Mouse (Mus musculus) left cerebral cortex, adult 18-20 months (tissue): ENCODE results near the gene Ppp2r2c. TPM values are rescaled to one million over a fixed set of nuclear protein-coding genes. Genes with fewer than 3 reads are reported as not detected.

Experiments
- DNase-seq, 2 experiments: peaks; one replicate each; pipeline ENCODE4 v3.0.0; 2021 to 2022; ENCODE audit warnings: low spot score in 2 of 2, mixed read lengths in 1 of 2
- total RNA-seq, 2 experiments: library from RNA; stranded (reverse); gene quantifications; 2 replicates each; pipeline ENCODE4 v1.2.3; 2021

Gene Ppp2r2c
- total RNA-seq, 2 experiments from 2014 or later, result 444 to 453 TPM

- peak; percentile 76 to 84 for DNase-seq
These were observed 1.4 kb downstream of the Ppp2r2c start for GRCm38 (mm10) chr5:36869578-36870236.

- DNase-seq, result no peak
These were observed 2.6 kb downstream of the Ppp2r2c start for GRCm38 (mm10) chr5:36870916-36871315.

DNA sequence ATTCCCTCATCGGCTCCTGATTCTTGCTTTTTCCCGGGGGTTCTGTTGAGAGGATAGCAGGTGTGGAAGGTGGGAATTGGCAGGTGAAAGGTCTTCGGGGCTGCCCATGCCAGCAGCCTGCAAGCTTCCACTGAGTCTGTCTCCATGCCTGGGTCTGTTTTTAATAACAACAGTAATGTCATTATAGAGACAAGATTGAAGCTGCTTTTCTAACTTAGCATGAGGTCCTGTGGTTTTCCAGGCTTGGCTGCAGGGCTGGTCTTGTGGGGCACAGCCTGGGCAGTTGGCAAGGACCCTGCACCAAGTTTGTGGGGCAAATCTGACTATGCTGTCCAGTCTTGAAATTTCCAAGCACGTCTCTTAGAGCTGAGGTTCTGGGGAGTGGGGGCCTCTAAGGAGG lies 7.6 kb downstream of the Ppp2r2c start:
- no peak for DNase-seq

DNA sequence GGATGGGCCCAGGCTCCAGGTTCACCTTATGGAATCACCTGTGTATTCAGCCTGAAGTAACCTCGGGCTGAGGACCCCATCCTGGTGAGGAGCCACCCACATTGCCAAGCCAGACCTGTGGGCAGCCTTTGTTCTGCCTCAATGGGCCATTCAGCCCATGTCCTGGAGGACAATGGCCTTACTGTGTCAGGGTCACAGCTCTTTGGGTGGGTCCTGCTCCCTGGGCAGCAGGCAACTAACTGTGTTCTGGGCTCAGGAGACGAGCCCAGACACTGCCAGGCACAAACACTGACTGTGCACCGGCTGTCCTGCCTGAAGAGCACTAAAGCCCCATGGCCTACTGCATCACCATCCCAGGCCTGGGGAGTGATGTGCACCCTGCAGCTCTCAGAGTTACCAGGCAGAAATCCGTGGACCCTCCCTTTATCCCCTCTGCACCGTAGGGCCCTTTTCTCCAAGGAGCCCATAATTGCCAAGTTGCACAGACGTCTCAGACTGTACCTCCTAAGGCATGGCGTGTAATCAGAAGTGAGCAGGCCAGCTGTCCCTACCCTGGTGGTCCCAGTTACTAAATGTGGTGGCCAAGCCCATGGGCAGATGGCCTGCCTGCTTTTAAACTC lies 8.6 kb downstream of the Ppp2r2c start:
- DNase-seq, result no peak

DNA sequence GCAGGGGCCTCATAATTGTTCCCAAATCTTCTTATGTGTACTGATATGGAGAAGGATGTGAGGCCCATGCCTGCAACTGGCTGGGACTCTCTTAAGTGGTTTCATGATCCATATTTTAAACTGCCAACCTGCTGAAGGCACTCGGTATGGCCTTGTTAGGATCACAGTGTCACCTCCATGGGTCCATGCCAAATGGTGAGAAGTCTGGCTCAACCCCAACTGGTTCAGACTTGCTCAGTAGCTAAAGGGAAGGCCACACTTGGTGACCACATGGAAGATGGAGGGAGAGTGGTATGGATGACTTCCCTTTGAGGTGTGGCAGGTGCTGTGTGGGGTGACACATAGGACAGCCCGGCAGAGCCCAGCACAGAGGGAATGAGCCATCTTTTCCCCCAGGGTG lies 9.3 kb downstream of the Ppp2r2c start:
- DNase-seq, result no peak

DNA sequence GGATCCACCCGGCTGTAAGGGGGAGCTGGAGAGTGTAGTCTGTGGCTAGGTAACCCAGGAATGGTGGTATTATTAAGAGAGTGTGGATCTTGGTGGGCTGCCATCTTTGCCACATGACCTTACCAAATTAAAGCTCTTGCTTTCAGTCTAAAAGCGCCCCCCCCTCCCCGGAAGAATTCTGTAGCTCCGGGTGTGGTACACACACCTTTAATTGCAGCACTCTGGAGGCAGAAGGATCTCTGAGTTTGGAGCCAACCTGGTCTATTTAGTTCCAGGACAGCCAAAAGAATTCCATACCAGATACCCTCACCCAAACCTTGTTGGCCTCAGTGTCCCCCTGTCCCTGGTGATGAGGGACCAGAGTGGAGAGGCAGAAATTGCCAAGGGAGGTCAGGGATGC lies 10.5 kb downstream of the Ppp2r2c start:
- DNase-seq, result no peak

GRCm38 (mm10) chr5:36880622-36881021 lies 12.3 kb downstream of the Ppp2r2c start:
- no peak for DNase-seq

- DNase-seq, result no peak
These were observed 15.2 kb downstream of the Ppp2r2c start for GRCm38 (mm10) chr5:36883516-36883915.

DNA sequence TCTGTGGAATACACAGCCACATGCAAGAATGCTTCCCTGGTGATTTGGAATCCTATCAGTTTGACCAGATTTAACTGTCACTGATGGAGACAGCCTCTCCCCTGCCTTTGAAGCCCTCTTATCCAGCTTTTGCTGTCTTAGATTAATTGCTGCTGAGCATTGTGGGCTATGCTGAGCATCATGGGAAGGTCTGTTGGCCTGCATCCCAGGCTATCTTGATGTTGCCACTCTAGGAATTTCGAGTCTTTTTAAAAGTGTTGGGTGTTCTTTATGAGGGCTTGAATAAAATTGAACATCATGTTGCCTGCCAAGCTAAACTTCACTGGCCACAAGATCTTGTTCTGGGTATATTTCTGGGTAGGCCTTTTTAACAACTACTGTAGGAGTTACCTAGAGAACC lies 16.8 kb downstream of the Ppp2r2c start:
- peak; percentile 46 to 56 for DNase-seq

DNA sequence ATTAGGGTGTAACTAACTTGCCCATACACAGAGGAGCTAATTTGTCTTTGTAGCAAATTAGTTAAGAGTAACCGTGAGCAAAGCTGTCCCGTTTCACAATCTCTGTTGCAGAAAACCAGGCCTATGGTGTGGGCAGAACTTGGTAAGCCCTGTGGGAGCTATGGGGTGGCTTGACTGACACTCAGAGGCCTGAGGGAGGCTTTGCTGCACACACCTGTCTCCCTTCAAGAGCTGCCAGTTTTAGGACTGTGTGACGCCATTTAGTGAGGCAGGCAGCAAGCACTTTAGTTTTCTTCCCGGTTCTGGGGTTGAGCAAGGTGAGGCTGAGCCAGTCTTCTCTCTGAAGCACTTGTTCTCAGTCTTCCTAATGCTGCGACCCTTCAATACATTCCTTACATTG lies 17.3 kb downstream of the Ppp2r2c start:
- no peak for DNase-seq

- DNase-seq, result no peak
These were observed 18.0 kb downstream of the Ppp2r2c start for GRCm38 (mm10) chr5:36886298-36886697.

GRCm38 (mm10) chr5:36886852-36887283 lies 18.6 kb downstream of the Ppp2r2c start:
- no peak for DNase-seq

- DNase-seq, result no peak
These were observed 19.1 kb downstream of the Ppp2r2c start for GRCm38 (mm10) chr5:36887299-36887988.

DNA sequence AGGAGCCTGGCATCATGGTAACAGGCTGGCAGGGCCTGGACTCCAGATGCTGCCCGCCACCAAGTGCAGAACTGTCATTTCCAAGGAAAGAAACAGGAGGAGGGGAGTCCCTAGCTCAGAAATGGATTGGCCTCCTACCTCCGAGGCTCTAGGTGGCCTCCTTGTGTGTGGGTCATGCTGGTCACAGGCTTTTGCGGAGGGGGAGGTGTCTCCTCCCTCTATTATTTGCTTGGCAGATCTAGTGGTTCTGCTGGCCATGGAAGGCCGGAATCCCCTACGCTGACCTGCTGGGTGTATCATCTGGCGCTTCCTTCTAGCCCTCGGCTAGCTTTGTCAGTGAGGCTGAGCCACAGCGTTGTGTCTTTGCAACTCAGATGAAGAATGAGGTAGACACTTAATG lies 20.2 kb downstream of the Ppp2r2c start:
- DNase-seq, result no peak

GRCm38 (mm10) chr5:36888911-36889310 lies 20.6 kb downstream of the Ppp2r2c start:
- DNase-seq, result no peak

GRCm38 (mm10) chr5:36889380-36889886 lies 21.1 kb downstream of the Ppp2r2c start:
- no peak for DNase-seq

DNA sequence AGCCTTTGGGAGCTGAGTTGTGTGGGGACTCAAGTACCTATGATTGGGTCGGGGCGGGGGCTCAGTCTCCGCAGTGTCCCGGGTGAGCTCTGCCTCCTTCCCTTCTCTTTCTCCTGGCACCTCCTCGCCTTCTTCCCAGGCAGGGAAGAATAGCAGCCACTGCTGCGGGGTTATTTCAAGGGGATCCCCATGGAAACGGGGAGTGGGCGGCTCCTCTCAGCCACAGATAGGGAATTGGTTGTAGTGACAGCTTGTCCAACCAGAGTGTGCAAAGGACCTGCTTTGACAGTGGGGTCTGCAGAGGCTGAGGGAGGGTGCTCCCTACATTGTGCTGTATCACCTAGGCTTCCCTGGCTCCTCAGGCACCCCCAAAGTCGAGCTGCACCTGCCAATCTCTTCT lies 22.5 kb downstream of the Ppp2r2c start:
- peak; percentile 66 to 80 for DNase-seq

DNA sequence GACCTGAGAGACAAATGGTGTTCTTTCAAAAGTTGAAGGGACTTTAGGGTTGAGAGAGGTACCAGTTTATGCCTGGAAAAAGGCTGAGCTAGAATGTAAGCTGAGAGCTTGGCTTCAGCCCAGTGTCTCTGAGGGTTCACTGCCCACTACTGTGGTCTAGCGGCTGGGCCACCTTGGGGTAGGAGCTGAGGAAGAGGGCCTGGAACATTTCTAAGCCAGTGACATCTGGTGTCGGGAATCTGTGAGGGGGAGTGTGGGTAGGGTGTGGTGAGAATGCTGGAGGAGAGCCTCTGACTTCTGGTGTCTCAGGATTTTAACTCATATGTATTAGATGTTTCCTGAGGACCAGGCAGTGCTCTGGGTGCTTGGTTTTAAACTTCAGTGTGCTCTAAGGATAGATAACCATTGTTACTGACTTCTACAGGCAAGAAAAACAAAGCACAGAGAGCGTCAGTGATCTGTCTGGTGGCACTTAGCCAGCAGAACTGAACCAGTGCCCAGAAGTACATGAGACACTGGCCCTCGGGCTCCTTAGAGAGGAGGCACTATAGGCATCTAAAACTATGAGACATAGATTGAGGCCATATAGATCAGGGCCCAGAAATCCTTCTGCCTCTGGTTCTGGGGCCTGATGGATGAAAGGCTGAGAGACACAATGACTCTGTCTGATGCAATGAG lies 23.6 kb downstream of the Ppp2r2c start:
- DNase-seq, result peak in 1 of 2 experiments; percentile 60

- peak; percentile 79 to 89 for DNase-seq
These were observed 24.9 kb downstream of the Ppp2r2c start for GRCm38 (mm10) chr5:36893263-36893662.

DNA sequence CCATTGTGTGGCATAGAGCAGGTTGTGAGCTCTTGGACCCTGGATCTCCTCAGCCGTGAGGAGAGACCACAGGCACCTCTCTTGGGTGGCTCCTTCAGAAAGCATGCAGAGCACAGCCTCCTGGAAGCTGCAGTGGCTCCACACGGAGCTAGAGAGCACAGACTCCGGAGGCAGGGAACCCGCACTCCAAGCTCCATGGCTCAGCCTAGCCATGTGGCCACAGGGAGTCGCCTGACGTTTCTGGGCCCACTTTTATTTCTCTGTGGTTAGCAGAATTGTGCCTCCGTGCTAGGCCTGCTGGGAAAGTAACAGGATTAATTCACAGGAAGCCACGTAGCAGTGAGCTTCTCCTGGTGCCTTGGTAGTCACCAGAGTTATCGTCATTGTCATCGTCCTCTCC lies 25.8 kb downstream of the Ppp2r2c start:
- peak in 1 of 2 experiments; percentile 44 for DNase-seq

- no peak for DNase-seq
These were observed 26.5 kb downstream of the Ppp2r2c start for GRCm38 (mm10) chr5:36894604-36895368.
